Mouse (Mus musculus) CH12.LX (cell line): ENCODE measurements around the gene Ctps. TPM values are rescaled to one million over a fixed set of nuclear protein-coding genes. Genes with fewer than 3 reads are reported as not detected.

Experiments used
- DNase-seq: peaks from one replicate; pipeline ENCODE4 v3.0.0-alpha.2; 2013; ENCODE audit errors: extremely low read depth
- H3K27ac ChIP-seq: 2 replicates; pipeline ENCODE4 v1.5.1; 2012; ENCODE audit warnings: low read depth, mild to moderate bottlenecking, control low read depth, moderate library complexity; ENCODE audit not compliant: insufficient read depth
- H3K27me3 ChIP-seq: replicated peaks from 2 replicates; pipeline ENCODE3; 2012; ENCODE audit warnings: inconsistent platforms
- H3K36me3 ChIP-seq, 2 experiments: replicated peaks in 1 of 2; 2 replicates each; pipeline versions ENCODE3 to v1.6.1; 2012; ENCODE audit warnings: inconsistent platforms in 1 of 2, low read length in 1 of 2, mild to moderate bottlenecking in 1 of 2, mixed read lengths in 1 of 2, moderate library complexity in 1 of 2; ENCODE audit not compliant: control insufficient read depth in 1 of 2, insufficient read depth in 1 of 2
- H3K4me1 ChIP-seq, 2 experiments: 2 replicates each; pipeline ENCODE4 v1.6.1; 2012; ENCODE audit warnings: inconsistent platforms in 1 of 2, moderate library complexity in 1 of 2; ENCODE audit not compliant: insufficient read depth in 2 of 2, control insufficient read depth in 1 of 2
- H3K4me2 ChIP-seq: 2 replicates; pipeline ENCODE4 v1.6.1; 2012; ENCODE audit warnings: low read depth, mild to moderate bottlenecking, control low read depth; ENCODE audit not compliant: poor library complexity, insufficient read depth, severe bottlenecking
- H3K4me3 ChIP-seq, 3 experiments: fragments of 150-350 bp in 1 of 3; sonication (generic) in 1 of 3; replicated peaks in 1 of 3; 2 replicates each; pipeline versions ENCODE3 to v1.5.1; 2011 to 2012; ENCODE audit warnings: low read depth in 2 of 3, low read length in 2 of 3, mild to moderate bottlenecking in 2 of 3, moderate library complexity in 2 of 3, control low read depth in 1 of 3, improper control_type of control experiment in 1 of 3, inconsistent platforms in 1 of 3, mixed read lengths in 1 of 3; ENCODE audit not compliant: poor library complexity in 1 of 3
- H3K79me2 ChIP-seq: replicated peaks from 2 replicates; pipeline ENCODE4 v1.6.1; 2012; ENCODE audit warnings: mild to moderate bottlenecking, moderate library complexity; ENCODE audit not compliant: control insufficient read depth, poor library complexity, insufficient read depth, severe bottlenecking; ENCODE audit errors: extremely low read depth
- H3K9ac ChIP-seq: 2 replicates; pipeline ENCODE4 v1.6.1; 2012; ENCODE audit warnings: low read depth, mild to moderate bottlenecking, control low read depth, moderate library complexity; ENCODE audit not compliant: insufficient read depth
- H3K9me3 ChIP-seq: replicated peaks from 2 replicates; pipeline ENCODE3; 2012; ENCODE audit warnings: low read length, inconsistent platforms, mixed read lengths
- BHLHE40 ChIP-seq: IDR thresholded peaks from 2 replicates; pipeline ENCODE4 v1.6.1; 2011; ENCODE audit warnings: mild to moderate bottlenecking, low read depth, low read length, improper control_type of control experiment
- CHD1 ChIP-seq: IDR thresholded peaks from 2 replicates; pipeline ENCODE4 v1.6.1; 2012; ENCODE audit warnings: low read depth, low read length, improper control_type of control experiment, inconsistent platforms
- CHD2 ChIP-seq: IDR thresholded peaks from 2 replicates; pipeline ENCODE4 v1.6.1; 2011; ENCODE audit warnings: low read length, improper control_type of control experiment
- ELF1 ChIP-seq: IDR thresholded peaks from 2 replicates; pipeline ENCODE4 v1.6.1; 2014; ENCODE audit warnings: low read depth, mild to moderate bottlenecking, inconsistent platforms, low read length, improper control_type of control experiment
- EP300 ChIP-seq: IDR thresholded peaks from 2 replicates; pipeline ENCODE4 v1.6.1; 2011; ENCODE audit warnings: low read length, improper control_type of control experiment
- HCFC1 ChIP-seq: IDR thresholded peaks from 2 replicates; pipeline ENCODE4 v1.6.1; 2012; ENCODE audit warnings: low read depth, mild to moderate bottlenecking, inconsistent platforms, low read length, improper control_type of control experiment
- JUN ChIP-seq: IDR thresholded peaks from 2 replicates; pipeline ENCODE4 v1.6.1; 2011; ENCODE audit warnings: low read depth, mild to moderate bottlenecking, low read length, improper control_type of control experiment, moderate library complexity; ENCODE audit not compliant: insufficient read depth
- JUND ChIP-seq: conservative IDR thresholded peaks from 2 replicates; pipeline ENCODE4 v1.6.1; 2011; ENCODE audit warnings: low read depth, low read length, improper control_type of control experiment
- MAZ ChIP-seq: IDR thresholded peaks from 2 replicates; pipeline ENCODE4 v1.6.1; 2012; ENCODE audit warnings: low read depth, mild to moderate bottlenecking, inconsistent platforms, low read length, improper control_type of control experiment, moderate library complexity
- MEF2A ChIP-seq: IDR thresholded peaks from 2 replicates; pipeline ENCODE4 v1.6.1; 2014; ENCODE audit warnings: low read depth, mild to moderate bottlenecking, inconsistent platforms, low read length, improper control_type of control experiment, borderline replicate concordance
- MXI1 ChIP-seq: IDR thresholded peaks from 2 replicates; pipeline ENCODE4 v1.6.1; 2011; ENCODE audit warnings: mild to moderate bottlenecking, low read depth, low read length, improper control_type of control experiment
- NELFE ChIP-seq: IDR thresholded peaks from 2 replicates; pipeline ENCODE4 v1.6.1; 2011; ENCODE audit warnings: low read depth, low read length, improper control_type of control experiment
- NRF1 ChIP-seq: IDR thresholded peaks from 2 replicates; pipeline ENCODE4 v1.6.1; 2014; ENCODE audit warnings: low read depth, mild to moderate bottlenecking, inconsistent platforms, low read length, improper control_type of control experiment, moderate library complexity
- RAD21 ChIP-seq: IDR thresholded peaks from 2 replicates; pipeline ENCODE4 v1.6.1; 2011; ENCODE audit warnings: low read depth, mild to moderate bottlenecking, low read length, improper control_type of control experiment, moderate library complexity
- SIN3A ChIP-seq: IDR thresholded peaks from 2 replicates; pipeline ENCODE4 v1.6.1; 2012; ENCODE audit warnings: low read length, improper control_type of control experiment, inconsistent platforms
- SMC3 ChIP-seq: IDR thresholded peaks from 2 replicates; pipeline ENCODE4 v1.6.1; 2011; ENCODE audit warnings: low read depth, low read length, improper control_type of control experiment
- TBP ChIP-seq: conservative IDR thresholded peaks from 2 replicates; pipeline ENCODE4 v1.6.1; 2011; ENCODE audit warnings: low read depth, low read length, improper control_type of control experiment
- TCF12 ChIP-seq: IDR thresholded peaks from 2 replicates; pipeline ENCODE4 v1.6.1; 2014; ENCODE audit warnings: low read depth, mild to moderate bottlenecking, inconsistent platforms, low read length, improper control_type of control experiment
- UBTF ChIP-seq: IDR thresholded peaks from 2 replicates; pipeline ENCODE4 v1.6.1; 2012; ENCODE audit warnings: low read depth, mild to moderate bottlenecking, inconsistent platforms, low read length, improper control_type of control experiment, moderate library complexity
- ZKSCAN1 ChIP-seq: IDR thresholded peaks from 2 replicates; pipeline ENCODE4 v1.6.1; 2012; ENCODE audit warnings: low read depth, inconsistent platforms, low read length, improper control_type of control experiment, borderline replicate concordance
- ZMIZ1 ChIP-seq: IDR thresholded peaks from 2 replicates; pipeline ENCODE4 v1.6.1; 2012; ENCODE audit warnings: low read depth, mild to moderate bottlenecking, inconsistent platforms, low read length, improper control_type of control experiment
- ZNF384 ChIP-seq: IDR thresholded peaks from 2 replicates; pipeline ENCODE4 v1.6.1; 2012; ENCODE audit warnings: low read depth, low read length, improper control_type of control experiment, inconsistent platforms
- dilution Hi-C: fragments of 300-500 bp; cut with MboI; formaldehyde crosslinking; loops from 2 replicates; pipeline ENCODE4 v1.14.3; 2020; ENCODE audit warnings: low sequenced_read_pairs; ENCODE audit not compliant: extremely low pct_unique_long_range_greater_than_20kb, extremely low pct_ligation_motif_present
- in situ Hi-C: fragments of 300-500 bp; cut with MboI; formaldehyde crosslinking; loops from 3 replicates; pipeline ENCODE4 v1.14.3; 2019; ENCODE audit warnings: low sequenced_read_pairs, low pct_ligation_motif_present, low pct_unique_long_range_greater_than_20kb, mixed read lengths
- polyA plus RNA-seq: library from polyadenylated mRNA; unstranded; fragments of >175 nt; gene quantifications from 2 replicates; pipeline ENCODE4 v1.2.1, GENCODE M21; 2012; ENCODE audit warnings: low read depth; ENCODE audit not compliant: insufficient read length
- total RNA-seq, 2 experiments: library from RNA; depleted of rRNA; stranded (reverse); fragments of 300-350 nt in 1 of 2; fragments of >200 nt in 1 of 2; gene quantifications; 2 replicates each; pipeline ENCODE4 v1.2.3; 2012 to 2014

Ctps gene
- total and polyA plus RNA-seq, 3 experiments = 93.2 to 179 (median 140) TPM

DNA sequence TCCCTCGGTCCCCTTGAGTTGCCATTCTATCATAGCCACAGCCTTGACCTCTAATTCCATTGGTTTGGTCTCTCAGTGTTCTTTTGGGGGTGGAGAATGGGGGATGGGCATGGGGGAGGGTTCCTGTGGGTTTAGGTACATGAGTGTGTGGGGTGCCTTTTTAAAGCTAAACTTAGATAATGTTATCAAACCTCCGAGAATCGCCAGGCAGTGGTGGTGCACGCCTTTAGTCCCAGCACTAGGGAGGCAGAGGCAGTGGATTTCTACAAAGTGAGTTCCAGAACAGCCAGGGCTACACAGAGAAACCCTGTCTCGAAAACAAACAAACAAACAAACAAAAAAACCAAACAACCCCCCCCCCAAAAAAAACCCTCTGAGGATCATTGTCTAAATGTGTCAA is 10.8 kb upstream of the Ctps start:
- no peak overlapping the region for H3K4me2 ChIP-seq
- no peak overlapping the region for H3K4me3 ChIP-seq
- H3K27me3 ChIP-seq = peaks cover 3% of the 10 kb centered on the region
- no peak for TF ChIP-seq ZKSCAN1
- TF ChIP-seq MXI1 = no peak
- TF ChIP-seq EP300 = no peak
- no peak for TF ChIP-seq ZMIZ1
- TF ChIP-seq ZNF384 = no peak
- no peak for TF ChIP-seq NRF1
- TF ChIP-seq RAD21 = no peak
- no peak for TF ChIP-seq JUND
- no peak for TF ChIP-seq JUN
- TF ChIP-seq BHLHE40 = no peak
- no peak for TF ChIP-seq CHD1
- TF ChIP-seq MEF2A = no peak
- no peak for TF ChIP-seq NELFE
- TF ChIP-seq UBTF = no peak
- no peak for TF ChIP-seq HCFC1
- no peak for TF ChIP-seq TCF12
- no peak for TF ChIP-seq ELF1
- no peak for TF ChIP-seq MAZ
- no peak for TF ChIP-seq SMC3
- no peak for TF ChIP-seq CHD2
- H3K4me1 ChIP-seq = no peaks in the 10 kb centered on the region
- no peak overlapping the region for H3K9ac ChIP-seq
- DNase-seq = no peak
- H3K27ac ChIP-seq = no peak overlapping the region
- in situ Hi-C loops = loop anchor here (25.0 kb wide), 1 partner anchor 281 kb away; the partner anchor contains the start of gene Rims3
- H3K9me3 ChIP-seq = no peaks in the 10 kb centered on the region
- no peaks in the 10 kb centered on the region for H3K36me3 ChIP-seq
- dilution Hi-C loops = no loop called here
- H3K79me2 ChIP-seq = no peaks in the 10 kb centered on the region

DNA sequence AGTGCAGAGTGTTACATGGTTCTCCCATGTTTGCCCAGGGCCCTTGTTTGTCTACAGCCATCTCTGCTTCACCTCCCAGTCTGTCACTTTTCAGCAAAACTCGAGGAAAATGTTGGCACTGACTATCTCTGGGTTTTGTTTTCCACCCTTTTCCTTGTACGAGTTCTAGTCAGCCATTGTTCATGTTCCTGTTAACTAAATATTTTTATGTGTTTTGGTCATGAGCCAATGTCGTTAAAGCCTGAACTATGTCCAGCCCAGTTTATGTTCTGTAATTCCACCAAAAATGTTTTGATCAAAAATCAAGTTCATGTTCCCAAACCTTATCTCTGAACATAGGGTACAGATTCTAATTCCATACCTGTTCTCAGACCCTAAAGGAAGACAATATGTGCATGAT is 1.6 kb upstream of the Ctps start:
- no peak for TF ChIP-seq SIN3A
- TF ChIP-seq TBP = no peak
- TF ChIP-seq MXI1 = no peak
- no peak for TF ChIP-seq ZMIZ1
- no peak for TF ChIP-seq ZNF384
- TF ChIP-seq BHLHE40 = no peak
- no peak overlapping the region for H3K27ac ChIP-seq
- DNase-seq = no peak
- dilution Hi-C loops (no loop called here), in situ Hi-C loops (no loop called here)
- H3K4me1 ChIP-seq = peaks cover 0 to 26% of the 10 kb centered on the region in 2 experiments; a peak in 2 of 4 replicates
- no peak overlapping the region for H3K9ac ChIP-seq
- H3K4me2 ChIP-seq = no peak overlapping the region
- H3K36me3 ChIP-seq = peaks cover 0 to under 1% of the 10 kb centered on the region in 2 experiments
- no peaks in the 10 kb centered on the region for H3K9me3 ChIP-seq
- peaks cover 7% of the 10 kb centered on the region for H3K27me3 ChIP-seq
- H3K4me3 ChIP-seq = no peak overlapping the region
- peaks cover 25% of the 10 kb centered on the region for H3K79me2 ChIP-seq
